Mouse (Mus musculus) heart, embryonic 14.5 days (tissue): ENCODE data around the gene Ube2d1. TPM values are rescaled to one million over a fixed set of nuclear protein-coding genes. Genes with fewer than 3 reads are reported as not detected.

Experiments used
- ATAC-seq: fragments of 200-750 bp; cut with Nextera tagmentation; 2 replicates; pipeline ENCODE4 v1.8.0; 2017; ENCODE audit warnings: low read depth, moderate TSS enrichment; ENCODE audit not compliant: insufficient number of reproducible peaks, insufficient read depth, low FRiP score
- H3K27ac ChIP-seq, 2 experiments: fragments of 200-500 bp in 1 of 2; fragments of 300-500 bp in 1 of 2; sonication (generic) in 1 of 2; replicated peaks in 1 of 2; 2 replicates each; pipeline ENCODE4 v1.5.1; 2012 to 2014; ENCODE audit warnings: low read depth in 2 of 2, low read length in 2 of 2, control low read depth in 1 of 2, mild to moderate bottlenecking in 1 of 2, mixed read lengths in 1 of 2; ENCODE audit not compliant: control insufficient read depth in 1 of 2, insufficient read depth in 1 of 2
- H3K27me3 ChIP-seq: fragments of 300-500 bp; sonication (generic); 2 replicates; pipeline ENCODE4 v1.6.1; 2014; ENCODE audit warnings: mild to moderate bottlenecking, low read length, control low read depth; ENCODE audit not compliant: control insufficient read depth, insufficient read depth
- H3K36me3 ChIP-seq: fragments of 300-500 bp; sonication (generic); 2 replicates; pipeline ENCODE4 v1.6.1; 2014; ENCODE audit warnings: mild to moderate bottlenecking, control low read depth, low read length, mixed read lengths; ENCODE audit not compliant: control insufficient read depth, insufficient read depth
- H3K4me1 ChIP-seq, 2 experiments: fragments of 200-500 bp in 1 of 2; fragments of 300-500 bp in 1 of 2; sonication (generic) in 1 of 2; 2 replicates each; pipeline ENCODE4 v1.6.1; 2012 to 2014; ENCODE audit warnings: low read length in 2 of 2, control low read depth in 1 of 2, mixed read lengths in 1 of 2; ENCODE audit not compliant: control insufficient read depth in 2 of 2, insufficient read depth in 2 of 2
- H3K4me2 ChIP-seq: fragments of 300-500 bp; sonication (generic); 2 replicates; pipeline ENCODE4 v1.6.1; 2014; ENCODE audit warnings: mild to moderate bottlenecking, low read length
- H3K4me3 ChIP-seq, 2 experiments: fragments of 200-500 bp in 1 of 2; fragments of 300-500 bp in 1 of 2; sonication (generic) in 1 of 2; 2 replicates each; pipeline ENCODE4 v1.5.1; 2012 to 2014; ENCODE audit warnings: low read length in 2 of 2, mild to moderate bottlenecking in 2 of 2, control low read depth in 1 of 2, low read depth in 1 of 2, moderate library complexity in 1 of 2; ENCODE audit not compliant: control insufficient read depth in 1 of 2, insufficient read depth in 1 of 2
- H3K9ac ChIP-seq: fragments of 300-500 bp; sonication (generic); 2 replicates; pipeline ENCODE4 v1.6.1; 2014; ENCODE audit warnings: mild to moderate bottlenecking, low read length
- H3K9me3 ChIP-seq: fragments of 300-500 bp; sonication (generic); 2 replicates; pipeline ENCODE4 v1.6.1; 2016; ENCODE audit warnings: low read length, control low read depth; ENCODE audit not compliant: control insufficient read depth
- WGBS: fragments of 180-500 bp; shearing (Covaris S2); extraction: QIAGEN DNeasy Blood & Tissue Kit; methylation state at CpG from one replicate; pipeline ENCODE4 v1.1.7; 2014; 5-methylcytosine and 5-hydroxymethylcytosine counted together
- polyA plus RNA-seq: library from polyadenylated mRNA; unstranded; fragments of >200 nt; fragmentation: Nextera tagmentation; extraction: Ambion mirVana; gene quantifications from 2 replicates; pipeline ENCODE4 v1.2.1, GENCODE M21; 2014

The Ube2d1 gene
- polyA plus RNA-seq, 1 experiment from 2014 or later, result 74.3 TPM

GRCm38 (mm10) chr10:71261637-71262036, 23.4 kb downstream of the Ube2d1 start:
- H3K9me3 ChIP-seq, result no peaks in the 10 kb centered on the region
- H3K9ac ChIP-seq, result no peak overlapping the region
- H3K36me3 ChIP-seq, result peaks cover 33% of the 10 kb centered on the region
- no peak overlapping the region for H3K4me3 ChIP-seq
- H3K27ac ChIP-seq, result no peak overlapping the region
- H3K4me1 ChIP-seq, result 0 out of 4 replicates have a peak, but pooled peaks cover 0 to under 1% of the 10 kb centered on the region in 2 experiments
- ATAC-seq, result no peak
- H3K27me3 ChIP-seq, result no peaks in the 10 kb centered on the region
- no peak overlapping the region for H3K4me2 ChIP-seq
- 66% methylated on average over 8 of the region's 8 CpGs for WGBS

GRCm38 (mm10) chr10:71258943-71259342, 26.1 kb downstream of the Ube2d1 start:
- no peak overlapping the region for H3K9ac ChIP-seq
- no peak overlapping the region for H3K4me3 ChIP-seq
- no peaks in the 10 kb centered on the region for H3K27me3 ChIP-seq
- no peaks in the 10 kb centered on the region for H3K4me1 ChIP-seq
- no peak overlapping the region for H3K27ac ChIP-seq
- WGBS, result 79% methylated on average over 5 of the region's 5 CpGs
- H3K4me2 ChIP-seq, result no peak overlapping the region
- ATAC-seq, result no peak
- H3K36me3 ChIP-seq, result peaks cover 58% of the 10 kb centered on the region
- H3K9me3 ChIP-seq, result no peaks in the 10 kb centered on the region

GRCm38 (mm10) chr10:71258516-71258915, 26.5 kb downstream of the Ube2d1 start:
- Histone ChIP-seq H3K9ac (no peak overlapping the region), H3K36me3 (peaks cover 58% of the 10 kb centered on the region), H3K27me3 (no peaks in the 10 kb centered on the region), H3K27ac (no peak overlapping the region), H3K4me1 (no peaks in the 10 kb centered on the region), H3K4me2 (no peak overlapping the region), H3K9me3 (no peaks in the 10 kb centered on the region), H3K4me3 (no peak overlapping the region)
- ATAC-seq, result no peak
- 81% methylated on average over 8 of the region's 8 CpGs for WGBS

- no peak overlapping the region for H3K4me2 ChIP-seq
- peaks cover 31% of the 10 kb centered on the region for H3K36me3 ChIP-seq
- 80% methylated on average over 4 of the region's 4 CpGs for whole genome bisulfite sequencing
- ATAC-seq, result no peak
- no peaks in the 10 kb centered on the region for H3K9me3 ChIP-seq
- H3K4me1 ChIP-seq, result peaks cover 4 to 6% of the 10 kb centered on the region in 2 experiments; a peak in 2 of 4 replicates
- H3K27me3 ChIP-seq, result no peaks in the 10 kb centered on the region
- H3K4me3 ChIP-seq, result no peak overlapping the region
- no peak overlapping the region for H3K27ac ChIP-seq
- H3K9ac ChIP-seq, result no peak overlapping the region
Measured at GRCm38 (mm10) chr10:71253147-71253546, 31.9 kb downstream of the Ube2d1 start.

- ATAC-seq, result no peak
- 79% methylated on average over 5 of the region's 5 CpGs for WGBS
- Histone ChIP-seq H3K9me3 (no peaks in the 10 kb centered on the region), H3K4me3 (no peak overlapping the region), H3K27me3 (no peaks in the 10 kb centered on the region), H3K27ac (no peak overlapping the region), H3K4me2 (no peak overlapping the region), H3K4me1 (peaks cover 4 to 6% of the 10 kb centered on the region in 2 experiments; a peak in 2 of 4 replicates), H3K36me3 (peaks cover 30% of the 10 kb centered on the region), H3K9ac (no peak overlapping the region)
Measured at GRCm38 (mm10) chr10:71252421-71252820, 32.6 kb downstream of the Ube2d1 start.

- no peak overlapping the region for H3K9ac ChIP-seq
- no peaks in the 10 kb centered on the region for H3K9me3 ChIP-seq
- peaks cover 27% of the 10 kb centered on the region for H3K36me3 ChIP-seq
- no peak overlapping the region for H3K4me3 ChIP-seq
- 85% methylated on average over 5 of the region's 5 CpGs for WGBS
- no peak overlapping the region for H3K4me2 ChIP-seq
- H3K27me3 ChIP-seq, result no peaks in the 10 kb centered on the region
- H3K27ac ChIP-seq, result no peak overlapping the region
- ATAC-seq, result no peak
- H3K4me1 ChIP-seq, result peaks cover 4 to 6% of the 10 kb centered on the region in 2 experiments; a peak in 2 of 4 replicates
Measured at GRCm38 (mm10) chr10:71251846-71252245, 33.2 kb downstream of the Ube2d1 start.

GRCm38 (mm10) chr10:71251256-71251655, 33.8 kb downstream of the Ube2d1 start:
- Histone ChIP-seq H3K27me3 (no peaks in the 10 kb centered on the region), H3K4me1 (peaks cover 4 to 6% of the 10 kb centered on the region in 2 experiments; a peak in 2 of 4 replicates), H3K27ac (no peak overlapping the region), H3K4me2 (no peak overlapping the region), H3K9ac (no peak overlapping the region), H3K9me3 (no peaks in the 10 kb centered on the region), H3K36me3 (peaks cover 21% of the 10 kb centered on the region), H3K4me3 (no peak overlapping the region)
- 90% methylated on average over 5 of the region's 5 CpGs for WGBS
- ATAC-seq, result no peak

- Histone ChIP-seq H3K4me3 (peak overlapping the region; percentile 6 to 17; a peak in 2 of 4 replicates), H3K27me3 (no peaks in the 10 kb centered on the region), H3K9ac (peak overlapping the region; percentile 63), H3K4me1 (peaks cover 4 to 6% of the 10 kb centered on the region in 2 experiments; a peak in 2 of 4 replicates), H3K4me2 (peak overlapping the region; percentile 47), H3K9me3 (no peaks in the 10 kb centered on the region), H3K27ac (no peak overlapping the region), H3K36me3 (peaks cover 14% of the 10 kb centered on the region)
- ATAC-seq, result no peak
- 59% methylated on average over 17 of the region's 17 CpGs for WGBS
Measured at GRCm38 (mm10) chr10:71250472-71250871, 34.6 kb downstream of the Ube2d1 start.
